ENCODE assay signal across 8 mouse cellular contexts in the genomic region with DNA sequence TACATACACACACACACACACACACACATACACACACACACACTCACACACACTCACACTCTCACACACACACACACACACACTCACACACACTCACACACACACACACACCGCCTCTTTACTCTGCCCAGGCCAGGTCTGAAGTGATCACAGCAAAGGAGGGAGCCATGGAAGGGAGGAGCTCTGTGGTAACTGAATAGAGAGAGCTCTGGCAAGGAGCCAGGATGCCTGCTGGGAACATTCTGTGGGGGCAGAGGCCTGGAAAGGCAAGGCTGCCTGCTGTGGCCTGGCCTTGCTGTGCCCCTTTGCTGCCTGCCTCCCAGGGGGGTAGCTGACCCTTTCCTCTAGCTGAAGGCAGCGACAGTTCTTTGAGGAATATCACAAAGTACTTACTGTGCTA. TPM values are rescaled to one million over a fixed set of nuclear protein-coding genes. Genes with fewer than 3 reads are reported as not detected.
A peak's percentile ranks its signal among the peaks of the same experiment; 100 is the strongest.
DNase-seq lines count a peak whose midpoint lies in the region; ATAC-seq and TF ChIP-seq lines count a peak whose summit lies in the region.

No protein-coding gene starts in this region.

- no peak for TF ChIP-seq CTCF in forebrain, postnatal 0 days (IDR thresholded peaks at IDR 0.05; ENCODE audit: low read depth)

- 0 out of 2 replicates have a peak, but pooled peaks cover 3% of the 10 kb centered on the region for H3K4me1 ChIP-seq in forebrain, postnatal 0 days (ENCODE audit: insufficient read depth)
- peaks cover 21% of the 10 kb centered on the region for H3K4me1 ChIP-seq in hindbrain, embryonic 16.5 days (ENCODE audit: control insufficient read depth, insufficient read depth, low read depth, low read length)

- H3K27me3 ChIP-seq in forebrain, postnatal 0 days (ENCODE audit: insufficient read depth, low read length) = no peaks in the 10 kb centered on the region
- H3K27me3 ChIP-seq in hindbrain, embryonic 16.5 days (replicated peaks; ENCODE audit: control insufficient read depth, insufficient read depth, low read length) = no peaks in the 10 kb centered on the region

- 5% methylated on average over 2 of the region's 2 CpGs for WGBS in forebrain, postnatal 0 days
- 7% methylated on average over 2 of the region's 2 CpGs for WGBS in hindbrain, embryonic 16.5 days

- no peaks in the 10 kb centered on the region for H3K36me3 ChIP-seq in forebrain, postnatal 0 days (ENCODE audit: insufficient read depth)
- no peaks in the 10 kb centered on the region for H3K36me3 ChIP-seq in hindbrain, embryonic 16.5 days (ENCODE audit: control insufficient read depth, insufficient read depth, low read length)

- no peak overlapping the region for H3K9ac ChIP-seq in forebrain, postnatal 0 days
- H3K9ac ChIP-seq in hindbrain, embryonic 16.5 days (ENCODE audit: low read depth, low read length) = no peak overlapping the region; the same call in 1 of the 2 replicates

- peak; percentile 81 for ATAC-seq in forebrain, postnatal 0 days
- ATAC-seq in hindbrain, embryonic 16.5 days = peak; percentile 76; the same call in 1 of the 2 replicates

- H3K9me3 ChIP-seq in forebrain, postnatal 0 days (ENCODE audit: low read length) = no peaks in the 10 kb centered on the region
- H3K9me3 ChIP-seq in hindbrain, embryonic 16.5 days (ENCODE audit: control insufficient read depth, low read length) = no peaks in the 10 kb centered on the region

- no peak overlapping the region for H3K4me3 ChIP-seq in forebrain, postnatal 0 days (ENCODE audit: low read depth, low read length)
- no peak overlapping the region for H3K4me3 ChIP-seq in hindbrain, embryonic 16.5 days (ENCODE audit: low read length)

- peak; percentile 50 for DNase-seq in 416B (ENCODE audit: low read depth)
- DNase-seq in adrenal gland, postnatal 36 days = peak; percentile 78 to 90
- DNase-seq in forebrain, postnatal 0 days = peak; percentile 77
- peak; percentile 68 to 69 for DNase-seq in layer of hippocampus, postnatal 36 days
- DNase-seq in lung, postnatal 36 days = peak; percentile 88
- peak; percentile 85 to 88 for DNase-seq in right cerebral cortex, postnatal 10 days (ENCODE audit: low spot score in 2 of 2)
- no peak for DNase-seq in spleen, adult 12 weeks (ENCODE audit: low spot score)

- no peak overlapping the region for H3K4me2 ChIP-seq in forebrain, postnatal 0 days (ENCODE audit: low read depth)
- 0 out of 2 replicates have a peak overlapping the region, but pooled peaks have one; percentile 3 for H3K4me2 ChIP-seq in hindbrain, embryonic 16.5 days (ENCODE audit: low read length)

- H3K27ac ChIP-seq in forebrain, postnatal 0 days (ENCODE audit: low read depth, low read length) = peak overlapping the region; percentile 35; the same call in 1 of the 2 replicates
- peak overlapping the region; percentile 54; the same call in 1 of the 2 replicates for H3K27ac ChIP-seq in hindbrain, embryonic 16.5 days (ENCODE audit: low read depth, low read length)

RNA-seq across cellular contexts. Expression of a gene that starts 1.8 kb away (rescaled TPM):
- total RNA-seq in adrenal gland, postnatal 36 days (2021) = 1 to 10 TPM in 1 of 2 experiments, under 1 TPM in 1; 0.93 to 1.2 TPM
- 0.46 and 0.62 TPM in 2 replicates for total RNA-seq in forebrain, postnatal 0 days (2014; rRNA removed)
- 0.21 and 0.45 TPM in 2 replicates for polyA plus RNA-seq in forebrain, postnatal 0 days (2015; fragmentation: Nextera tagmentation; extraction: Ambion mirVana)
- polyA plus RNA-seq in hindbrain, embryonic 16.5 days (2015; fragmentation: Nextera tagmentation; extraction: Ambion mirVana) = 0.43 and 0.51 TPM in 2 replicates
- total RNA-seq in layer of hippocampus, postnatal 36 days (2021) = under 1 TPM; 0.23 to 0.30 TPM

RNA-seq across cellular contexts. Expression of a gene that starts 12.3 kb away (rescaled TPM):
- total RNA-seq in adrenal gland, postnatal 36 days (2021) = 10 to 100 TPM; 20.6 to 22.1 TPM
- 54.9 and 64.3 TPM in 2 replicates for total RNA-seq in forebrain, postnatal 0 days (2014; rRNA removed)
- 5.3 and 6.4 TPM in 2 replicates for polyA plus RNA-seq in forebrain, postnatal 0 days (2015; fragmentation: Nextera tagmentation; extraction: Ambion mirVana)
- 7.3 and 8.1 TPM in 2 replicates for polyA plus RNA-seq in hindbrain, embryonic 16.5 days (2015; fragmentation: Nextera tagmentation; extraction: Ambion mirVana)
- total RNA-seq in layer of hippocampus, postnatal 36 days (2021) = 10 to 100 TPM; 83.8 to 83.9 TPM

RNA-seq across cellular contexts. Expression of a gene that starts 34.5 kb away (rescaled TPM):
- 10 to 100 TPM; 31.5 to 32.3 TPM for total RNA-seq in adrenal gland, postnatal 36 days (2021)
- total RNA-seq in forebrain, postnatal 0 days (2014; rRNA removed) = 29.0 and 34.9 TPM in 2 replicates
- polyA plus RNA-seq in forebrain, postnatal 0 days (2015; fragmentation: Nextera tagmentation; extraction: Ambion mirVana) = 33.3 and 37.7 TPM in 2 replicates
- 38.2 and 39.5 TPM in 2 replicates for polyA plus RNA-seq in hindbrain, embryonic 16.5 days (2015; fragmentation: Nextera tagmentation; extraction: Ambion mirVana)
- total RNA-seq in layer of hippocampus, postnatal 36 days (2021) = 10 to 100 TPM; 26.8 to 27.4 TPM
